Mouse (Mus musculus) stomach, embryonic 16.5 days (tissue): Measurements from ENCODE around the gene Sstr1. TPM values are rescaled to one million over a fixed set of nuclear protein-coding genes. Genes with fewer than 3 reads are reported as not detected.

Experiments used
- ATAC-seq: fragments of 200-750 bp; cut with Nextera tagmentation; 2 replicates; pipeline ENCODE4 v1.8.0; 2017; ENCODE audit warnings: moderate number of reproducible peaks, moderate TSS enrichment; ENCODE audit not compliant: insufficient read depth, low FRiP score
- H3K27ac ChIP-seq: fragments of 300-500 bp; sonication (generic); 2 replicates; pipeline ENCODE4 v1.5.1; 2014; ENCODE audit warnings: low read length
- H3K27me3 ChIP-seq: fragments of 300-500 bp; sonication (generic); 2 replicates; pipeline ENCODE4 v1.6.1; 2014; ENCODE audit warnings: low read length, control low read depth, mixed read lengths; ENCODE audit not compliant: control insufficient read depth, insufficient read depth
- H3K36me3 ChIP-seq: fragments of 300-500 bp; sonication (generic); 2 replicates; pipeline ENCODE4 v1.6.1; 2014; ENCODE audit warnings: low read length; ENCODE audit not compliant: control insufficient read depth, insufficient read depth
- H3K4me1 ChIP-seq: fragments of 300-500 bp; sonication (generic); 2 replicates; pipeline ENCODE4 v1.6.1; 2014; ENCODE audit warnings: low read length, control low read depth, mixed read lengths; ENCODE audit not compliant: control insufficient read depth, insufficient read depth
- H3K4me2 ChIP-seq: fragments of 300-500 bp; sonication (generic); 2 replicates; pipeline ENCODE4 v1.6.1; 2014; ENCODE audit warnings: low read depth, low read length, mixed read lengths
- H3K4me3 ChIP-seq: fragments of 300-500 bp; sonication (generic); replicated peaks from 2 replicates; pipeline ENCODE4 v1.5.1; 2014; ENCODE audit warnings: mild to moderate bottlenecking, low read length
- H3K9ac ChIP-seq: fragments of 300-500 bp; sonication (generic); 2 replicates; pipeline ENCODE4 v1.6.1; 2014; ENCODE audit warnings: low read length
- H3K9me3 ChIP-seq: fragments of 300-500 bp; sonication (generic); replicated peaks from 2 replicates; pipeline ENCODE4 v1.6.1; 2016; ENCODE audit warnings: low read length, control low read depth; ENCODE audit not compliant: control insufficient read depth
- WGBS: fragments of 180-500 bp; shearing (Covaris S2); extraction: QIAGEN DNeasy Blood & Tissue Kit; methylation state at CpG from one replicate; pipeline ENCODE4 v1.1.7; 2014; 5-methylcytosine and 5-hydroxymethylcytosine counted together
- polyA plus RNA-seq: library from polyadenylated mRNA; unstranded; fragments of >200 nt; fragmentation: Nextera tagmentation; extraction: Ambion mirVana; gene quantifications from 2 replicates; pipeline ENCODE4 v1.2.1, GENCODE M21; 2015

Gene Sstr1
- polyA plus RNA-seq, 1 experiment from 2014 or later = 1.1 TPM

- no peak overlapping the region for H3K4me2 ChIP-seq
- peaks cover 24% of the 10 kb centered on the region for H3K4me1 ChIP-seq
- ATAC-seq = no peak
- H3K9ac ChIP-seq = no peak overlapping the region
- H3K4me3 ChIP-seq = no peak overlapping the region
- WGBS = 53% methylated on average over 2 of the region's 2 CpGs
- no peaks in the 10 kb centered on the region for H3K36me3 ChIP-seq
- no peak overlapping the region for H3K27ac ChIP-seq
- H3K27me3 ChIP-seq = peaks cover 24% of the 10 kb centered on the region
- H3K9me3 ChIP-seq = no peaks in the 10 kb centered on the region
Measured at GRCm38 (mm10) chr12:58216218-58216617, 4.6 kb downstream of the Sstr1 start.

DNA sequence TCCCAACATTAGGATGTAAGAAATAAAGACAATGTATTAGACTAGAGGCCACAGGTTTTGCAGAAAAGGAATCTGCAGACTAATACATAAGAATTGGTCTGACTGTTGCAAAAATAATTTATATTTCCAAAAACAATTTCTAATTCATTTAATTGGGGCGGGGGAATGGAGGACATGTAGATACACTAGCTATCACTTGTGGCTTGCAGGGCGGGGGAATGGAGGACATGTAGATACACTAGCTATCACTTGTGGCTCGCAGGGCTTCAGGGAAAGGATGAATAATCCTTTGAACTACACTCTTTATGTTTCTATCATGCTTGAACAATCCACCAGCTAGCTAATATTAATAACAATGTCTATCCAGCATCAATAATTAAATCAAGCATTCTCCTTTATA is 7.5 kb downstream of the Sstr1 start:
- H3K36me3 ChIP-seq = no peaks in the 10 kb centered on the region
- H3K9ac ChIP-seq = no peak overlapping the region
- peaks cover 5% of the 10 kb centered on the region; the same call in 1 of the 2 replicates for H3K4me1 ChIP-seq
- no peak overlapping the region for H3K4me2 ChIP-seq
- no peak overlapping the region for H3K27ac ChIP-seq
- H3K9me3 ChIP-seq = no peaks in the 10 kb centered on the region
- no peak overlapping the region for H3K4me3 ChIP-seq
- H3K27me3 ChIP-seq = no peaks in the 10 kb centered on the region
- WGBS = 87% methylated on average over 3 of the region's 3 CpGs
- no peak for ATAC-seq

GRCm38 (mm10) chr12:58225644-58226043 is 14.1 kb downstream of the Sstr1 start:
- ATAC-seq = no peak
- H3K4me1 ChIP-seq = no peaks in the 10 kb centered on the region
- H3K9ac ChIP-seq = no peak overlapping the region
- no peaks in the 10 kb centered on the region for H3K36me3 ChIP-seq
- no peak overlapping the region for H3K4me3 ChIP-seq
- no peak overlapping the region for H3K4me2 ChIP-seq
- no peak overlapping the region for H3K27ac ChIP-seq
- WGBS = 84% methylated on average over 5 of the region's 5 CpGs
- H3K9me3 ChIP-seq = no peaks in the 10 kb centered on the region
- H3K27me3 ChIP-seq = no peaks in the 10 kb centered on the region

DNA sequence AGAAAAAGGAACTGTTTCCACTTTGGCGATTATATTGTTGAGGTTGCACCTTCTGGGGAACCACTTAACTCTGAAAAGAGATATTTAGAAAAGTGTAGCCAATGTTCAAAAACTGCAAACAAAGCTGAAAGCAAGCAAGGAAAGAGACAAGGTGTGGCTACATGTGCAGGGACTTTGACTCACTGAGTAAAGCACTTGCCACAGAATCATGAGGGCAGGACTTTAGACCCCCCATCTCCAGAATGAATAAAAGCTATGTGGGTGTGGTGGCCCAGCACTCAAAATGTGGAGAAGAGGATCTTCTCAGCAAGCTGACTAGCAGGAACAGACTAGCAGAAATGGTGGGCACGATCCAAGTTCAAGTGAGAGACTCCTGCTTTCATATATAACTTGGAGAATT is 20.9 kb downstream of the Sstr1 start:
- H3K36me3 ChIP-seq = no peaks in the 10 kb centered on the region
- WGBS = 77% methylated on average over 2 of the region's 2 CpGs
- no peak overlapping the region for H3K9ac ChIP-seq
- H3K27ac ChIP-seq = no peak overlapping the region
- no peaks in the 10 kb centered on the region for H3K27me3 ChIP-seq
- no peak overlapping the region for H3K4me2 ChIP-seq
- no peak for ATAC-seq
- no peaks in the 10 kb centered on the region for H3K9me3 ChIP-seq
- H3K4me3 ChIP-seq = no peak overlapping the region
- no peaks in the 10 kb centered on the region for H3K4me1 ChIP-seq

DNA sequence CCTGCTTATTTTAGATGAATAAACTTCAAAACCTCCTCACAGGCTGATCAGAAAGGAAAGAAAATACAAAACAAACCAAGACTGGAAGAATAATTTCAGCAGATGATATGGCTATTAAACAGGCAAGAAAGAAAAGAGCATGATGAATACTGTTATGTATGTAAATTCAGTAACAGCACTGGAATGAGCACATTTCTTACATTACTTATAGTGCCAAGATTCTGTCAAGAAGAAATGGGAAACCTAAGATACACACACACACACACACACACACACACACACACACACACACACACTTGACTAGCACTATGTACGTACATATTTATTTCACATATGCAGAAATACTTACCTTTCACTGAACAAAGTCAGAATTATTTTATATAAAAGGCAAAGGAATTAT is 40.3 kb downstream of the Sstr1 start:
- 61% methylated on average over 1 of the region's 1 CpGs for whole genome bisulfite sequencing
- no peak overlapping the region for H3K4me3 ChIP-seq
- H3K36me3 ChIP-seq = no peaks in the 10 kb centered on the region
- ATAC-seq = no peak
- H3K27ac ChIP-seq = no peak overlapping the region
- H3K27me3 ChIP-seq = no peaks in the 10 kb centered on the region
- no peak overlapping the region for H3K9ac ChIP-seq
- no peak overlapping the region for H3K4me2 ChIP-seq
- no peaks in the 10 kb centered on the region for H3K4me1 ChIP-seq
- H3K9me3 ChIP-seq = no peaks in the 10 kb centered on the region

Other genes starting within 250 kb of the Sstr1 start
- 11.2 and 11.3 TPM in 2 replicates for gene Clec14a, start 57.5 kb downstream of the Sstr1 start, polyA plus RNA-seq